Mouse (Mus musculus): Measurements from ENCODE around the gene Adamtsl4. TPM values are rescaled to one million over a fixed set of nuclear protein-coding genes. Genes with fewer than 3 reads are reported as not detected.

Adamtsl4 gene
- polyA plus RNA-seq (2016; fragmentation: Nextera tagmentation; extraction: Ambion mirVana) = 1.5 and 1.6 TPM in 2 replicates

DNA sequence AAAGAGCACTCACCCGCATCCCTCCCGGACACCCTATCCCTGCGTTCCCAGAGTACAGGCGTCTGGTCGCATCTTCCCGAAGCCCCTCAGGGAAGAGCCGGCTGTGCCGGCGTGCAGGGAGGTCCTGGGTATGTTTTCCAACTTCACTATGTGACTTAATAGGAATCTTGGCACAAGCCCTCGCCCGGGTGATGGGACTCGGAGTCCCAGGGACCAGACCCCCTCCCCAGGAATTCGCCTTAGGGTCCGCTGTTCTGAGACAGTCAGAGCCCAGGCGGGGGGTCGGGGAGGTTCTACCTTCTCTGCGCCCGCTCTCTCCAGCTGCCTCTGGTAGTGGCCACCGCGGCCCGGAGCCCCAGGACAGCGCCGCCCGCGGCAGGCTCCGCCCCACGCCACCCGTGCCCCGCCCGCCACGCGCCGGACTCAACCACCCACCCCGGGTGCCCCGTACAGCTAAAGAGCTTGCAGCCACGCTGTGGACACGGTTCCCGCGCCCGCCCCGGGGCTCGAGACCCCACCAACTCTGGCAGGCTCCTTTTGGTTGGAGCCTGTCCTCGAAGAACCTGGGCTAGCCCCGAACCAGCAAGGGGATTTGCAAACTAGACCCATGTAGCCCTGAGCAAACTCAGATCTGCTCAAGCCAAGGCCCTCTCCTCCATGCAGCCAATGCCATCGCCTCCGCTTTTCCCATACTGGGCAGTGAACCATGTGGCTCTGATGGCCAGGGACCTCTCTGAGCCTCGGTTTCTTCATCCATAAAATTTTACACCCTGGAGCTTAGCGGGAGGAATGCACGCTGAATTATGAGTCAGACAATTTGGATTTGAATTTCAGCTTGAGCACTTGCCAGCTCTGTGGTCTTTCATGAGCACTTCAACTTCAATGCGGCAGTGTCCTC, at the start of gene Adamtsl4:
TSS of gene Adamtsl4 (minus strand) at position 394 of the 898 bp plus-strand sequence.
- peak within 1 kb of the TSS; percentile 92 for H3K4me2 ChIP-seq (replicated peaks)
- H3K4me1 ChIP-seq = peaks cover 39% of the 10 kb centered on the region
- peak within 1 kb of the TSS; percentile 66 for H3K27ac ChIP-seq
- H3K9me3 ChIP-seq = no peaks in the 10 kb centered on the region
- H3K4me3 ChIP-seq = peak within 1 kb of the TSS; percentile 42
- H3K27me3 ChIP-seq = no peaks in the 10 kb centered on the region
- peak; percentile 72 for ATAC-seq (ENCODE audit: insufficient number of reproducible peaks, insufficient read depth, low FRiP score, low TSS enrichment)
- peak within 1 kb of the TSS; percentile 39; the same call in 1 of the 2 replicates for H3K9ac ChIP-seq
- H3K36me3 ChIP-seq = no peaks in the 10 kb centered on the region
- 5% methylated on average over 50 of the region's 50 CpGs for WGBS

DNA sequence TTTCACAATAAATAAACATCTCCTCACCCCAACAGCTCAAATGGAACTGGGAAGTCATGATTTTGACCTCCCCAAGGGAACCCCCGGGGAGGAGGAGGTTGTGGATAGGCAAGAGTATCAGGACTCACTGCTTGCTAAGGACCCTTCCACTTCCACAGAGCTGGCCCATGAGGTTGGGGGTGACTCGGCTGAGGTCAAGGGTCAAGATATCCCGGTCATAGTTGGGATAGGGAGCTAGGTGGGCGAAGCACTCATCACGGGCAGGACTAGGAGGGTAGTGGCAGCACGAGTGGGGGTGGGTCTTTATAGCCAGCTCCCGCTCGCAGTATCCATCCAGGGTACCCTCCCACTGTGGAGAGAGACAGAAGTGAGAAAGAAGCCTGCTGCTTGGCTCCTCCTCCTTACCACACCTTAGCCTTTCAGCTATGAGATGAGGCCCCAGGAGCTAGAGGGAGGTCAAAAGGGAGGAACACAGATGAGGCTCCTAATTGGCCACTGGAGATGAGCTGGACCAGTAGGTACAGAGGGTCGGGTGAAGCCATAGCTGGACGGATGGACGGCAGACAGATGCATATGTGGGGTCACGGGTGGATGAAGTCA, 47.5 kb upstream of the Adamtsl4 start:
- H3K27me3 ChIP-seq = no peaks in the 10 kb centered on the region
- no peaks in the 10 kb centered on the region for H3K9me3 ChIP-seq
- no peak for ATAC-seq (ENCODE audit: insufficient number of reproducible peaks, insufficient read depth, low FRiP score, low TSS enrichment)
- no peak overlapping the region for H3K4me3 ChIP-seq
- 88% methylated on average over 12 of the region's 12 CpGs for WGBS
- no peak overlapping the region for H3K9ac ChIP-seq
- no peak overlapping the region for H3K27ac ChIP-seq
- peaks cover 26% of the 10 kb centered on the region for H3K36me3 ChIP-seq
- no peaks in the 10 kb centered on the region for H3K4me1 ChIP-seq
- H3K4me2 ChIP-seq (replicated peaks) = no peak overlapping the region

- no peak overlapping the region for H3K4me3 ChIP-seq
- ATAC-seq (ENCODE audit: insufficient number of reproducible peaks, insufficient read depth, low FRiP score, low TSS enrichment) = no peak
- WGBS = 74% methylated on average over 13 of the region's 13 CpGs
- no peaks in the 10 kb centered on the region for H3K4me1 ChIP-seq
- no peak overlapping the region for H3K9ac ChIP-seq
- H3K36me3 ChIP-seq = peaks cover 16% of the 10 kb centered on the region
- H3K27me3 ChIP-seq = no peaks in the 10 kb centered on the region
- H3K4me2 ChIP-seq (replicated peaks) = no peak overlapping the region
- no peak overlapping the region for H3K27ac ChIP-seq
- H3K9me3 ChIP-seq = no peaks in the 10 kb centered on the region
Measured at GRCm38 (mm10) chr3:95734092-95734702, 46.5 kb upstream of the Adamtsl4 start.

GRCm38 (mm10) chr3:95732744-95733521, 45.2 kb upstream of the Adamtsl4 start:
- 87% methylated on average over 11 of the region's 11 CpGs for WGBS
- H3K4me1 ChIP-seq = no peaks in the 10 kb centered on the region
- H3K27me3 ChIP-seq = no peaks in the 10 kb centered on the region
- H3K27ac ChIP-seq = no peak overlapping the region
- H3K4me2 ChIP-seq (replicated peaks) = no peak overlapping the region
- no peak overlapping the region for H3K4me3 ChIP-seq
- no peaks in the 10 kb centered on the region for H3K9me3 ChIP-seq
- H3K36me3 ChIP-seq = peaks cover 15% of the 10 kb centered on the region
- no peak for ATAC-seq (ENCODE audit: insufficient number of reproducible peaks, insufficient read depth, low FRiP score, low TSS enrichment)
- H3K9ac ChIP-seq = no peak overlapping the region

DNA sequence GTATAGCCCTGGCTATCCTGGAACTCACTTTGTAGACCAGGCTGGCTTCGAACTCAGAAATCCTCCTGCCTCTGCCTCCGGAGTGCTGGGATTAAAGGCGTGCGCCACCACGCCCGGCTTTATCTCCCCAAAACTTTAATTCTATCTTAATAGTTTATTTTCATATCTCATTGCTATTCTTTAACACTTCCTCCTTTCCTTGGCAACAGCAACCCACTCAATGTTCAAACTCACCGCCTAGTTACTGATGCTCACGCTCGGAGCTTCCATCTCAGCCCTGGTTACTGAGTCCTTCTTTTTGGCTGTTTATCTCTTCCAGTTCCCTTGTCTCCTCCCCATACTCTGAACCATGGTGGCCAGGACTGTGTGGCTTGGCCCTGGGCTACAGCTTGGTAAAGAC, 44.6 kb upstream of the Adamtsl4 start:
- Histone ChIP-seq H3K27me3 (no peaks in the 10 kb centered on the region), H3K4me2 (replicated peaks) (no peak overlapping the region), H3K9me3 (no peaks in the 10 kb centered on the region), H3K4me1 (no peaks in the 10 kb centered on the region), H3K27ac (no peak overlapping the region), H3K9ac (no peak overlapping the region), H3K36me3 (peaks cover 15% of the 10 kb centered on the region), H3K4me3 (no peak overlapping the region)
- WGBS = 98% methylated on average over 9 of the region's 9 CpGs
- no peak for ATAC-seq (ENCODE audit: insufficient number of reproducible peaks, insufficient read depth, low FRiP score, low TSS enrichment)

DNA sequence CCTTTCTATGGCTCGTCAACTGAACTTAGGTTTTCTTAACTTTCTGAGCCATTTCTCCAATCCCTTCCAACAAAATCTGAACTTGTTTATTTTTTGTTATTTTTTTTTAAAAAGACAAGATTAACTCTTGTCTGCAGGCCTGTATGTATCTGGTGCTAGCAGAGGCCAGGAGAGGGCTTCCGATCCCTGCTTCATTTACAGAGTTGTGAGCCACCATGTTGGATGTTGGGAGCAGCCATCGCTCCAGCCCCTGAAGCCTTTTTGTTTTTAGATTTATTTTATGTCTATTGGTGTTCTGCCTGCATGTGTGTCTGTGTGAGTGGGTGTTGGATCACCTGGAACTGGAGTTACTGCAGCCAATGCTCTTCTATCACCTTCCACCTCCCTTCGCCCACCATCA, 44.1 kb upstream of the Adamtsl4 start:
- 79% methylated on average over 4 of the region's 4 CpGs for WGBS
- ATAC-seq (ENCODE audit: insufficient number of reproducible peaks, insufficient read depth, low FRiP score, low TSS enrichment) = no peak
- Histone ChIP-seq H3K9ac (no peak overlapping the region), H3K27me3 (no peaks in the 10 kb centered on the region), H3K4me1 (no peaks in the 10 kb centered on the region), H3K4me3 (no peak overlapping the region), H3K27ac (no peak overlapping the region), H3K4me2 (replicated peaks) (no peak overlapping the region), H3K9me3 (no peaks in the 10 kb centered on the region), H3K36me3 (peaks cover 15% of the 10 kb centered on the region)

DNA sequence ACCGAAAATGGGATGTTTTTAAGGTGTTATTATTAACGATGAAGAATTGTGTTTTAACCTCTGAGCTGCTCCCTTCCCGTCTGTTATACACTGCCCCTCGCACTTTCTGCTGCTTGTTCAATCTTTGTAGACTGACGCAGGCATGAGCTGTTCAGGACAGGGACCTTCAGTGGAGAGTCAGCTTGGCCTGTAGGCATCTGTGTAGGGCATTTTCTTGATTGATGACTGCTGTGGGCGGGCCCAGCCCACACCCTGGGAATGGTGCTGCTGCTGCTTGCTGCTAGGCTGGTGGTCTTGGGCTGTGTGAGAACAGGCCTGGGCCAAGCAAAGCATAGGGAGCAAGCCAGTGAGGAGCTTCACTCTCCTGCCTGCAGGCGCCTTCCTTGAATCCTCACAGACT, 42.7 kb upstream of the Adamtsl4 start:
- ATAC-seq (ENCODE audit: insufficient number of reproducible peaks, insufficient read depth, low FRiP score, low TSS enrichment) = no peak
- no peaks in the 10 kb centered on the region for H3K27me3 ChIP-seq
- peaks cover 5% of the 10 kb centered on the region; the same call in 1 of the 2 replicates for H3K36me3 ChIP-seq
- H3K9me3 ChIP-seq = no peaks in the 10 kb centered on the region
- H3K27ac ChIP-seq = no peak overlapping the region
- no peaks in the 10 kb centered on the region for H3K4me1 ChIP-seq
- no peak overlapping the region for H3K4me2 ChIP-seq (replicated peaks)
- WGBS = 75% methylated on average over 7 of the region's 7 CpGs
- H3K9ac ChIP-seq = no peak overlapping the region
- no peak overlapping the region for H3K4me3 ChIP-seq

- no peaks in the 10 kb centered on the region for H3K4me1 ChIP-seq
- WGBS = 76% methylated on average over 2 of the region's 2 CpGs
- no peak for ATAC-seq (ENCODE audit: insufficient number of reproducible peaks, insufficient read depth, low FRiP score, low TSS enrichment)
Measured at GRCm38 (mm10) chr3:95728906-95729305, 41.2 kb upstream of the Adamtsl4 start.

DNA sequence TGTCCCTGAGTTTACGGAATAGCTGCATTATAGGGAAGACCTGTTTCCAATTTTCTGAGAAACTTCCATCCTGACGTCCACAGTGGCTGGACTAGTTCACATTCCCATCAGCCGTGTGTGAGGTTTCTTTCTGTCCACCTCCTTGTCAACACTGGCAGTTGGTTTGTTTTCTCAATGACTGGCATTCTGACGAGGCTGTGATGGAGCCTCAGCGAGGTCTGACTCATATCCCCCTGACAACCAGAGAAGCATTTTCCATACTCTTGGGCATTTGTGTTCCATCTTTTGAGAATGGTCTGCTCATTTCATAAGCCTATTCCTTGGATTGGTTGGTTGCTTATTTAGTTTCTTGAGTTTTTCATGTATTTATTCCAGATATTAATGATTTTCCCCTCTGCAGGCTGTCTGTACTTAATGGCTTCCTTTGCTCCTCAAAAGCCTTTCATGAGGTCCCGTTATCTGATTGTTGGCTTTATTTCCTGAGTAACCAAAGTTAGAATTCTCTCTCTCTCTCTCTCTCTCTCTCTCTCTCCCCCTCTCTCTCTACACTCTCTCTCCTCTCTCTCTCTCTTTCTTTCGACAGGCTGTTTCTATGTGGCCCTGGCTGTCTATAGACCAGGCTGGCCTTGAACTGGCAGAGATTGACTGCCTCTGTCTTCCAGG, 39.1 kb upstream of the Adamtsl4 start:
- Histone ChIP-seq H3K9ac (no peak overlapping the region), H3K27ac (no peak overlapping the region), H3K36me3 (no peaks in the 10 kb centered on the region), H3K27me3 (no peaks in the 10 kb centered on the region), H3K9me3 (no peaks in the 10 kb centered on the region), H3K4me1 (no peaks in the 10 kb centered on the region), H3K4me2 (replicated peaks) (no peak overlapping the region), H3K4me3 (no peak overlapping the region)
- WGBS = 44% methylated on average over 7 of the region's 7 CpGs
- no peak for ATAC-seq (ENCODE audit: insufficient number of reproducible peaks, insufficient read depth, low FRiP score, low TSS enrichment)

More at GRCm38 (mm10) chr3:95728906-95729305, 41.2 kb upstream of the Adamtsl4 start:
- H3K9ac ChIP-seq = no peak overlapping the region
- H3K4me2 ChIP-seq (replicated peaks) = no peak overlapping the region
- H3K36me3 ChIP-seq = no peaks in the 10 kb centered on the region
- no peak overlapping the region for H3K4me3 ChIP-seq
- no peak overlapping the region for H3K27ac ChIP-seq
- no peaks in the 10 kb centered on the region for H3K9me3 ChIP-seq
- no peaks in the 10 kb centered on the region for H3K27me3 ChIP-seq

GRCm38 (mm10) chr3:95725863-95726262, 38.1 kb upstream of the Adamtsl4 start:
- WGBS = 84% methylated on average over 7 of the region's 7 CpGs
- H3K4me1 ChIP-seq = no peaks in the 10 kb centered on the region
- no peak for ATAC-seq (ENCODE audit: insufficient number of reproducible peaks, insufficient read depth, low FRiP score, low TSS enrichment)
- no peak overlapping the region for H3K4me3 ChIP-seq
- H3K36me3 ChIP-seq = no peaks in the 10 kb centered on the region
- no peaks in the 10 kb centered on the region for H3K27me3 ChIP-seq
- H3K27ac ChIP-seq = no peak overlapping the region
- H3K4me2 ChIP-seq (replicated peaks) = no peak overlapping the region
- no peak overlapping the region for H3K9ac ChIP-seq
- no peaks in the 10 kb centered on the region for H3K9me3 ChIP-seq

GRCm38 (mm10) chr3:95722386-95722785, 34.7 kb upstream of the Adamtsl4 start:
- Histone ChIP-seq H3K4me2 (replicated peaks) (no peak overlapping the region), H3K27ac (no peak overlapping the region), H3K4me3 (no peak overlapping the region), H3K36me3 (no peaks in the 10 kb centered on the region), H3K9ac (no peak overlapping the region), H3K4me1 (no peaks in the 10 kb centered on the region), H3K27me3 (no peaks in the 10 kb centered on the region), H3K9me3 (no peaks in the 10 kb centered on the region)
- WGBS = 62% methylated on average over 3 of the region's 3 CpGs
- ATAC-seq (ENCODE audit: insufficient number of reproducible peaks, insufficient read depth, low FRiP score, low TSS enrichment) = no peak
